Mouse (Mus musculus) embryo, embryonic 11.5 days (tissue): ENCODE data around the gene Olfr437.
"Not testable (repeated sequence)": the region's sequence is repeated elsewhere in the genome, so short reads cannot be mapped to it uniquely, and the experiment has no call there.

Experiments
- DNase-seq: peaks from one replicate; pipeline ENCODE4 v3.0.0-alpha.2; 2012; ENCODE audit warnings: low read depth, low spot score

Gene Olfr437

GRCm38 (mm10) chr6:43162982-43163381, at the start of gene Olfr437:
Gene Olfr437 (plus strand): TSS chr6:43163282.
- no peak for DNase-seq

- DNase-seq, result not testable (repeated sequence)
These were observed 16.8 kb upstream of the Olfr437 start, which contains the start of gene Olfr237-ps1 for GRCm38 (mm10) chr6:43146267-43146666. Gene Olfr237-ps1 (plus strand): TSS chr6:43146567.

- no peak for DNase-seq
These were observed 3.6 kb upstream of the Olfr437 start for GRCm38 (mm10) chr6:43159502-43159901.

GRCm38 (mm10) chr6:43167246-43167645, 4.2 kb downstream of the Olfr437 start:
- DNase-seq, result no peak

GRCm38 (mm10) chr6:43171840-43172239, 8.8 kb downstream of the Olfr437 start, which contains the start of gene Olfr13:
Gene Olfr13 (plus strand): TSS chr6:43172140.
- DNase-seq, result no peak

- no peak for DNase-seq
These were observed 15.0 kb downstream of the Olfr437 start for GRCm38 (mm10) chr6:43178129-43178528.

GRCm38 (mm10) chr6:43178584-43179501, 15.8 kb downstream of the Olfr437 start:
- DNase-seq, result no peak

- no peak for DNase-seq
These were observed 27.9 kb downstream of the Olfr437 start for GRCm38 (mm10) chr6:43190986-43191385.

GRCm38 (mm10) chr6:43196781-43197180, 33.7 kb downstream of the Olfr437 start, which contains the start of gene Olfr435:
Gene Olfr435 (plus strand): TSS chr6:43197146.
- DNase-seq, result no peak

GRCm38 (mm10) chr6:43198094-43198493, 35.0 kb downstream of the Olfr437 start:
- no peak for DNase-seq

GRCm38 (mm10) chr6:43202786-43203185, 39.7 kb downstream of the Olfr437 start:
- no peak for DNase-seq

- no peak for DNase-seq
These were observed 42.3 kb downstream of the Olfr437 start for GRCm38 (mm10) chr6:43205355-43205754.

GRCm38 (mm10) chr6:43212873-43213272, 49.8 kb downstream of the Olfr437 start, which contains the start of gene Olfr434:
Gene Olfr434 (plus strand): TSS chr6:43213021.
- not testable (repeated sequence) for DNase-seq
